Mouse (Mus musculus): ENCODE data around the gene Zfp592. TPM values are rescaled to one million over a fixed set of nuclear protein-coding genes. Genes with fewer than 3 reads are reported as not detected.

Zfp592 gene
- total RNA-seq, 2 experiments from 2014 or later: 10.3 to 11.4 TPM

Other genes with a start within 250 kb of the Zfp592 start
- 10 to 100 TPM; 15.7 to 17.2 TPM for gene Iqgap1, start 167.7 kb upstream of the Zfp592 start, total RNA-seq (2021)
- 1 to 10 TPM; 1.3 TPM for gene Zscan2, start 132.8 kb upstream of the Zfp592 start, total RNA-seq (2021)
- 1 to 10 TPM; 2.9 to 4.3 TPM for gene Wdr73, start 92.4 kb upstream of the Zfp592 start, total RNA-seq (2021)
- gene Nmb, start 88.6 kb upstream of the Zfp592 start, total RNA-seq (2021): 1 to 10 TPM; 5.2 to 5.4 TPM
- gene Sec11a, start 45.9 kb upstream of the Zfp592 start, total RNA-seq (2021): 10 to 100 TPM; 24.5 to 25.2 TPM
- gene Alpk3, start 63.9 kb downstream of the Zfp592 start, total RNA-seq (2021): 100 to 1,000 TPM; 201 to 258 TPM
- under 1 TPM; 0.20 to 0.36 TPM for gene Slc28a1, start 121.1 kb downstream of the Zfp592 start, total RNA-seq (2021)
- 1 to 10 TPM; 4.7 to 7.0 TPM for gene Pde8a, start 219.9 kb downstream of the Zfp592 start, total RNA-seq (2021)

All from gastrocnemius, postnatal 36 days (tissue).